Mouse (Mus musculus): ENCODE measurements around the gene Fam126b. TPM values are rescaled to one million over a fixed set of nuclear protein-coding genes. Genes with fewer than 3 reads are reported as not detected.
"Not testable (repeated sequence)": the region's sequence is repeated elsewhere in the genome, so short reads cannot be mapped to it uniquely, and the experiment has no call there.

The Fam126b gene
- 13.1 and 15.4 TPM in 2 replicates for polyA plus RNA-seq (2015; fragmentation: Nextera tagmentation; extraction: Ambion mirVana)

DNA sequence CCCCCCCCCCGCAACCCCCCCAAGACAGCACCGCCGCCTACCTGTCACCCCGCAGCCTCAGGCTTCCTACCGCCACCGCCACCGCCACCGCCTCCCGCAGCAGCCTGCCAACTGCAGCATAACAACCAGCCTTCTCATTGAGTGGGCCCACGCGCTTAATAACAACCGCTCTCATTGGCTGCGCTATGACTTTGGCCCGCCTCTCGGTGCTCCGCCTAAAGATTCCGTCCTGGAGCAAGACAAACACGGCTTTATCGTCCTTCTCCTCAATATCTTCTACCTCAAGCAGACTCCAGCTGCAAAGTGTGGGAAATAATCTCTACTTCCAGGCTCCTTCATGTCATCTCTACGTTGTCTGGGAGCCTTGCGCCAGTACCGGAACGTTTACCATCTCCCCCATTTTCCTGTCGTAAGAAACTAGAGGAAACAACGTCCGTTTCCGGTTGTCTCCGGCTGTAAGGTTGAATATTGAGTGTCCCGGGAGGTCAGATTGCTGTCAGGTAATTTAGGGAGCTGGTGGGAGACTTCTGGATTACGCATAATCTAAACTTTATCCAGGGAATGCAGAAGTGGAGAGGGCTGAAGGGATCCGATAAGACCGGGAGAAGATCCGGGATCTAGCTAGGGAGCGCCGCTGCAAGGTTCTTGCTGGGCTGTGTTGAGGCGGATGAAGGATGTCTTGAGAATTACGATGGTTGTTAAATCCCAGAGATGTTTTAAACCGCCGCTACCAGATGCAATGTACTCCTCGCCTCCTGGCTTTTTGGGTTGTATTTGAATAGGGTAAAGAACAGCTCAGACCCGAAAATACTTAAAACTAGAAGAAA, at the start of gene Fam126b, which contains the start of gene Ndufb3:
Gene Fam126b, minus strand, starts transcription at position 153 of the 827 bp plus-strand sequence.
Gene Ndufb3, plus strand, starts transcription at position 214 of the 827 bp plus-strand sequence.
- H3K27me3 ChIP-seq (replicated peaks), result no peaks in the 10 kb centered on the region
- peak within 1 kb of the TSS; percentile 81 for H3K4me2 ChIP-seq
- H3K36me3 ChIP-seq, result peaks cover 5% of the 10 kb centered on the region
- H3K27ac ChIP-seq (replicated peaks), result peak within 1 kb of the TSS; percentile 88
- H3K9ac ChIP-seq (replicated peaks), result peak within 1 kb of the TSS; percentile 92
- WGBS, result under 1% methylated on average over 41 of the region's 41 CpGs
- no peaks in the 10 kb centered on the region for H3K9me3 ChIP-seq (replicated peaks)
- peaks cover 17% of the 10 kb centered on the region for H3K4me1 ChIP-seq
- peak within 1 kb of the TSS; percentile 84 for H3K4me3 ChIP-seq (replicated peaks)
- peak; percentile 100 for ATAC-seq (ENCODE audit: low FRiP score)

DNA sequence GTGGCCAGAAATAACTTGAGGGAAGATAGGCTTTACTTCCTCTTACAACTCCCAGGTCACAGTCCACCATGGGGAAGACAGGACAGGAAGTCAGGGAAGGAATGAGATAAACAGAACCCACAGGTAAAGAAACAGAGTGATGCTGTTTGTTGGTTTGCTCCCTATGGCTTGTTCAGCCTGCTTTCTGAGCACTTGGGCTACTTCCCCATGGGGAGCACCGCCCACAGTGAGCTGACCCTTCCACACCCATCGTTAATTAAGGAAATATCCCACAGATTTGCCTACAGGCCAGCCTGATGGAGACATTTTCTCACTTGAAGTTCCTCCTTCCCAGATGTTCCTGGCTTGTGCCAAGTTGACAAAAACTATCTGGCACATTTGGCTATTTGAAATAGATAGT, 42.7 kb upstream of the Fam126b start:
- not testable (repeated sequence) for H3K9ac ChIP-seq (replicated peaks); H3K4me3 ChIP-seq (replicated peaks); H3K4me1 ChIP-seq; H3K4me2 ChIP-seq; H3K36me3 ChIP-seq; H3K9me3 ChIP-seq (replicated peaks); H3K27me3 ChIP-seq (replicated peaks); ATAC-seq (ENCODE audit: low FRiP score); H3K27ac ChIP-seq (replicated peaks)
- WGBS, result 73% methylated on average over 2 of the region's 2 CpGs

DNA sequence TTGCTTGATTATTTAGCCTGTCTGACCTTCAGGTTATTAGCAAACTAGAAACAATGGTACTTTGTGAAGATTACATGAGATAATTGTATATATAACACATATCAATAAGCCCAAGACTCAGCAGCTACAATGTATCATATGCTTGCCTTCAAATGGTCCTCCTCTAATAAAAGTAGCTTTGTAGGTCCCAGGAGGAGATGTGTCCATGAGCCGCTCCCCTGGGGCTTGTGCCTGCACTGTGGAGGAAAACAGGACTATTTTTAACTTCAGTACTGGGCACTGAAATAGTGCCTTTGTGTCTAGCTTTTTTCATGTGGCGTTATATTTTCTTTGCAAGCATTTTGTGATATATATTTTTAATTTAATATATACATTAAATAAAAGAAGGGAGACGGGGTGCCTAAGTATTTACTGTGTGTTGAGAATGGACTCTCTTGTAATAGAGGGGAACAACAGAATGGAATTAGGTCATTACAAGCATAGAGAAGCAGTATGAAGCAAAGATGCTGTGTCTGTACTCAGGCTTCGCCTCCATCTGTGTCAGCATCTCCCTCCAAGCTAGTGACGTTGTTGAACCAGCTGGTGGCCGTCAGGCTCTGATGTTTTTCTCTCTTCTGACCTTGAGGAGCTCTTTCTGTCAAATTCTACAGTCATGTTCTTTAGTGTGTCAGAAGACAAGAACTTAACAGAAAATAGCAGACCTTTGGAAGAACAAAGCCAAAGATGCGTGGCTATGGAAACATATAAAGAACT, 36.0 kb upstream of the Fam126b start:
- Histone ChIP-seq H3K27ac (replicated peaks) (0 out of 2 replicates have a peak overlapping the region, but pooled peaks have one; percentile 23), H3K4me3 (replicated peaks) (no peak overlapping the region), H3K36me3 (no peaks in the 10 kb centered on the region), H3K9ac (replicated peaks) (no peak overlapping the region), H3K27me3 (replicated peaks) (no peaks in the 10 kb centered on the region), H3K9me3 (replicated peaks) (no peaks in the 10 kb centered on the region), H3K4me1 (no peaks in the 10 kb centered on the region), H3K4me2 (no peak overlapping the region)
- WGBS, result 68% methylated on average over 7 of the region's 7 CpGs
- peak; percentile 80 for ATAC-seq (ENCODE audit: low FRiP score)

DNA sequence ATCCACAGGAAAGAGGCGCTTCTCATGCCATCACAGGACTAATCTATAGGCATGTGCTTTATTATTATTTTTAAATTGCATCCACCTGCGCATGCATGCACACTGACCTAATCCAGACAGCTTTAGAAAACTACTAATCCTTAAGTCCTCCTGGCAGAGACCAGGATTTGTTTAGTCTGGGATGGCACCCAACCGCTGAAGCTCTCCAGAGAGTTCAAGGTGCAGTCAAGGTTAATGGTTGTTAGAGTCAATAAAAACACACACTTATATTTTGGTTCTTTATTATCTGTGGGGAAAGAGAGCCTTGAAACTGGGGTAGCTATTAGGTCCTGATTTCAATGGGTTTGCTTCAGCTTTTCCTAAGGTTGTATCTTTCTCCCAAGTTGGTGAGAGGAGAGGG, 35.1 kb upstream of the Fam126b start:
- 0 out of 2 replicates have a peak overlapping the region, but pooled peaks have one; percentile 8 for H3K27ac ChIP-seq (replicated peaks)
- H3K4me3 ChIP-seq (replicated peaks), result no peak overlapping the region
- H3K4me2 ChIP-seq, result no peak overlapping the region
- 84% methylated on average over 3 of the region's 3 CpGs for WGBS
- no peak overlapping the region for H3K9ac ChIP-seq (replicated peaks)
- ATAC-seq (ENCODE audit: low FRiP score), result no peak
- H3K4me1 ChIP-seq, result no peaks in the 10 kb centered on the region
- H3K27me3 ChIP-seq (replicated peaks), result no peaks in the 10 kb centered on the region
- H3K36me3 ChIP-seq, result no peaks in the 10 kb centered on the region
- no peaks in the 10 kb centered on the region for H3K9me3 ChIP-seq (replicated peaks)

DNA sequence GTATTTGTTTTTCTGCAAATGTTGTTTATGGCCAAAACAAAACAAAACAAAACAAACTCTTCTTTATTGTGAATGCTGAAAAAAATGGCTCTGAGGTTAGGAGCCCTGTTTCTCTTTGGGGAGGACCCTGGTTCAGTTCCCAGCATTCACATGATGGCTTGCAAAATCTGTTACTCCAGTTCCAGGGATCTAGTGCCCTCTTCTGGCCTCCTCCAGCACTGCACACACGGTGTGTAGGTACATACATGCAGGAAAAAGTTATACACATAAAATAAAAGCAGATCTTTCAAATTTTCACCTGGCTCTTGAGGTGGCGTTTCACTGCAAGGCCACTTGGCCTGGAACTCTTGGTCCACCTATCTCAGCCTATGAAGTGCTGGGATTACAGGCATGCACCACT, 32.6 kb upstream of the Fam126b start:
- no peak for ATAC-seq (ENCODE audit: low FRiP score)
- WGBS, result 94% methylated on average over 2 of the region's 2 CpGs
- Histone ChIP-seq H3K27me3 (replicated peaks) (no peaks in the 10 kb centered on the region), H3K4me2 (no peak overlapping the region), H3K36me3 (no peaks in the 10 kb centered on the region), H3K27ac (replicated peaks) (no peak overlapping the region), H3K9ac (replicated peaks) (no peak overlapping the region), H3K9me3 (replicated peaks) (no peaks in the 10 kb centered on the region), H3K4me1 (no peaks in the 10 kb centered on the region), H3K4me3 (replicated peaks) (no peak overlapping the region)

DNA sequence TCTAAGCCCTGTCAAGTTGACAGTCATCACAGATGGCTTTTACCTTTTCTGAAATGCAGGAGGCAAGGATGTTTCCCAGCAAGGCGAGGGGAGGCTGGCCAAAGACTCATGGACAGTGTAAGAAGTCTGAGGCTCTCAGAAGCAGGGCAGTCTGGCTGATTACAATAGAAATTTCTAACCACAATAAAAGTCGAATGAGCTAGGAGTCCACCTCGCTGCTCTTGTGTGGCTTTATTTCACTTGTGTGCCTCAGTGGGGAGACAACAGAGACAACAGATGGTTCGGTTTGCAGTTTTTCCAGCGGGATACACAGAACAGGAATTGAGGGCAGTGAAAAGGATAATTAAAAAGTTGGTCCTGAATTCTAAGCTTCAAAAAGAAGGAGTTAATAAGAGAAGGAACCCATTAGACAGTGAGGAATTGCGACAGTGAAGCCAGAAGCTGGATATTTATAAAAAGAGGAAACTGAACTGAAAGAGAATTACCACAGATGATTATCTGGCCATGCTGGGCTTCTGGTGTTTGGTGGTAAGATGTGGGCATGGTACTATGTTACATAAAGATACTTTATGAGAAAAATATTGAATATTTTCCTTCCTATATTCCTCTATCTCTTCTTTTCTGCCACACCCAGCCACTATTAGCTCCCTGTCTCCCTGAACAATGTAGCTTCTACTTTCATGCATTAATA, 32.0 kb upstream of the Fam126b start:
- 66% methylated on average over 6 of the region's 6 CpGs for WGBS
- no peak overlapping the region for H3K27ac ChIP-seq (replicated peaks)
- no peak for ATAC-seq (ENCODE audit: low FRiP score)

DNA sequence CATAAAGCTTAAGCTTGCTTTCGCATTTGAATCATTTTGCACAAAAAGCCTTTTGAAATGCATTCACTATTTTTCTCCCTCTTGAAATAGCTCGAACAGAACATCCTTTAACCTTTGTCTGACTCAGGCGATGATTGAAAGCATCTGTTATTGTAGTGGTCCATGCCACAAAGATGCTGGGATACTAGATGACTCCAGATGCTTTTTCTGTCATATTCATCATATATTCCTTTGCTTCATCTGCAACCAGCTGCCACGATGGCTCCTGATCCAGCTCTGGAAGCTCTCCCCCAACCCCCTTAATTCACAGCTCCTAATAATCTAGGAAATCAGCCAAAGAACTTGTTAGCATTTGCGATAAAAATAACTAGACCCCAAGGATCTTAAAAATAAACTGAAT, 31.0 kb upstream of the Fam126b start:
- no peak overlapping the region for H3K4me2 ChIP-seq
- 53% methylated on average over 5 of the region's 5 CpGs for WGBS
- H3K36me3 ChIP-seq, result no peaks in the 10 kb centered on the region
- no peak overlapping the region for H3K9ac ChIP-seq (replicated peaks)
- H3K4me3 ChIP-seq (replicated peaks), result no peak overlapping the region
- H3K27ac ChIP-seq (replicated peaks), result no peak overlapping the region
- no peaks in the 10 kb centered on the region for H3K9me3 ChIP-seq (replicated peaks)
- ATAC-seq (ENCODE audit: low FRiP score), result peak; percentile 29; the same call in 1 of the 2 replicates
- no peaks in the 10 kb centered on the region for H3K4me1 ChIP-seq
- H3K27me3 ChIP-seq (replicated peaks), result no peaks in the 10 kb centered on the region

More for the DNA sequence above, 32.0 kb upstream of the Fam126b start:
- H3K27me3 ChIP-seq (replicated peaks), result no peaks in the 10 kb centered on the region
- H3K4me2 ChIP-seq, result no peak overlapping the region
- H3K9ac ChIP-seq (replicated peaks), result no peak overlapping the region
- no peaks in the 10 kb centered on the region for H3K36me3 ChIP-seq
- no peaks in the 10 kb centered on the region for H3K4me1 ChIP-seq
- H3K4me3 ChIP-seq (replicated peaks), result no peak overlapping the region
- no peaks in the 10 kb centered on the region for H3K9me3 ChIP-seq (replicated peaks)

DNA sequence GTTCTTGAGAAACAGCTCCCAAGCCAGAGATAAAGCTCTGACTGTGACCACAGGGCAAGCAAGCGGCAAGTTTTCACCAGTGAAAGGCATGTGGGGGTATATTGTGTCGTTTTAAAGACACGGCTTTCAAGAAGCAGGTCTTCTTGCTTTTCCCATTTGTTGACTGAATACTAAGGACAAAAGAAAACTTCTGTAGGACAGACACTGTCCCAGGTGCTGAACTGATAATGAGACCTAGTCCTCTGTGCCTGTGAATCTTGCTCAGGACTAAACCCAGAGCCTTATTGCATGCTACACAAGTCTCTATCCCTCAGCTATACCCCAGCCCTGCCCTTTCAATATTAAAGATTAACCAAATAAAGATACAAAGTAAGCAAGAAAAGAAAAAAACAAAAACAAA, 30.1 kb upstream of the Fam126b start:
- WGBS, result 80% methylated on average over 3 of the region's 3 CpGs
- H3K9ac ChIP-seq (replicated peaks), result no peak overlapping the region
- no peak for ATAC-seq (ENCODE audit: low FRiP score)

DNA sequence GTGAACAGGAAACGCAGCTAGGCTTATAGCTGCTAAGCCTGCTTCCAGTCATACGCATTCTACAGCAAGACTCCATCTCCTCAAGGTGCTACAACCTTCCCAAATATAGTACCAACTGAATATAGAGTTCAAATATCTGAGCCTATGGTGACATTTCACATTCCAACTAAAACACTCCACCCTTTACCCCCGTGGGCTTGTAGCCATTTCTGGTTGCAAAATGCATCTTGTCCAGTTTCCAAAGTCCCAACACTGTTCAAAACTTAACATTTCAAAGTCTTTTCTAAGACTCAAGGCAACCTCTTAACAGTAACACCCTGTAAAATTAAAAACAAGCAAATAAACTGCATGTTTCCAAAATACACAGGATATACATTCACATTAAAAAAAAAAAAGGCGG, 29.0 kb upstream of the Fam126b start:
- no peak overlapping the region for H3K9ac ChIP-seq (replicated peaks)
- H3K4me2 ChIP-seq, result no peak overlapping the region
- H3K4me3 ChIP-seq (replicated peaks), result no peak overlapping the region
- no peak overlapping the region for H3K27ac ChIP-seq (replicated peaks)
- no peaks in the 10 kb centered on the region for H3K36me3 ChIP-seq
- no peaks in the 10 kb centered on the region for H3K9me3 ChIP-seq (replicated peaks)
- no peak for ATAC-seq (ENCODE audit: low FRiP score)
- no peaks in the 10 kb centered on the region for H3K4me1 ChIP-seq
- no peaks in the 10 kb centered on the region for H3K27me3 ChIP-seq (replicated peaks)
- 84% methylated on average over 4 of the region's 4 CpGs for WGBS

More for the DNA sequence above, 30.1 kb upstream of the Fam126b start:
- Histone ChIP-seq H3K4me3 (replicated peaks) (no peak overlapping the region), H3K36me3 (no peaks in the 10 kb centered on the region), H3K4me1 (no peaks in the 10 kb centered on the region), H3K4me2 (no peak overlapping the region), H3K27me3 (replicated peaks) (no peaks in the 10 kb centered on the region), H3K9me3 (replicated peaks) (no peaks in the 10 kb centered on the region), H3K27ac (replicated peaks) (no peak overlapping the region)

DNA sequence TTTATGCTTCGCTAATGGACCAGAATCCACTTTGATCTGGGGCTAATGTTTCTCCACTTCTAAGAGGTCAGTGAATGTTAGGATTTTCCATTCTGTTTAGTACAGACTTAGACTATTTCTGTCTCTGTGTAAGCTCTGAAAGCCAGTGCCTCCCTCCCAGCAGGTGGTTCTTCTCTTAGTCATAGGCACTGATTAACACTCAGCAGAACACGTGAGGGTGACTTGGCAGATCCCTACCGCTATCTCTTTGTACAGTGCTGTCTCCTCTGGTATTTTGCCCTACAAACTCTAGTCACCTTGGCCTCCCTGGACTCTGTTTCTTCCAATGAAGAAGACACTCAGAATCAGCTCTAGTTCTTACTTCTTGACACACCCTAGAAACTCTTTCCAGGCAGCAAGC, 28.3 kb upstream of the Fam126b start:
- H3K27me3 ChIP-seq (replicated peaks), result no peaks in the 10 kb centered on the region
- H3K4me1 ChIP-seq, result no peaks in the 10 kb centered on the region
- H3K4me2 ChIP-seq, result no peak overlapping the region
- ATAC-seq (ENCODE audit: low FRiP score), result no peak
- H3K4me3 ChIP-seq (replicated peaks), result no peak overlapping the region
- no peaks in the 10 kb centered on the region for H3K9me3 ChIP-seq (replicated peaks)
- no peaks in the 10 kb centered on the region for H3K36me3 ChIP-seq
- no peak overlapping the region for H3K27ac ChIP-seq (replicated peaks)
- H3K9ac ChIP-seq (replicated peaks), result no peak overlapping the region
- 88% methylated on average over 3 of the region's 3 CpGs for WGBS

DNA sequence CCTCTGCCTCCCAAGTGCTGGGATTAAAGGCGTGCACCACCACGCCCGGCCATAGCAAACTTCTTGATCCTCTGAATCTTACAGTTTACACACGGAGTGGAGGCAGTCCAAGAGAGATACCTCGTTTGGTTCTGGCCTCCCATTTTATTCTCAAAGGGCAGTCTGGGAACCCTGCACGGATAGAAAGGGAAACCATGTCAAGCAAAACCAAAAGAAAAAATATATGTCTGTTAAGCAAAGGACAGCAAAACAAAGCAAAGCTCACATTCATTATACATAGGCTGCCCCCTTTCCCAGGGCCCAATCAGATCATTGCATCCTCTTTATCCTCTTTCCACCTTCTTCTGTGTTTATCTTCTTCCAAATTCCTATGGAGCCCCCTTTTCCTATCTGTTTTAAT, 27.7 kb upstream of the Fam126b start:
- Histone ChIP-seq H3K27me3 (replicated peaks) (no peaks in the 10 kb centered on the region), H3K9me3 (replicated peaks) (no peaks in the 10 kb centered on the region), H3K36me3 (no peaks in the 10 kb centered on the region), H3K4me3 (replicated peaks) (no peak overlapping the region), H3K4me2 (no peak overlapping the region), H3K4me1 (no peaks in the 10 kb centered on the region), H3K9ac (replicated peaks) (no peak overlapping the region), H3K27ac (replicated peaks) (no peak overlapping the region)
- 81% methylated on average over 6 of the region's 6 CpGs for WGBS
- ATAC-seq (ENCODE audit: low FRiP score), result no peak

All from neural tube, embryonic 15.5 days (tissue).